ENCODE assay signal across 8 mouse cellular contexts in the genomic region with DNA sequence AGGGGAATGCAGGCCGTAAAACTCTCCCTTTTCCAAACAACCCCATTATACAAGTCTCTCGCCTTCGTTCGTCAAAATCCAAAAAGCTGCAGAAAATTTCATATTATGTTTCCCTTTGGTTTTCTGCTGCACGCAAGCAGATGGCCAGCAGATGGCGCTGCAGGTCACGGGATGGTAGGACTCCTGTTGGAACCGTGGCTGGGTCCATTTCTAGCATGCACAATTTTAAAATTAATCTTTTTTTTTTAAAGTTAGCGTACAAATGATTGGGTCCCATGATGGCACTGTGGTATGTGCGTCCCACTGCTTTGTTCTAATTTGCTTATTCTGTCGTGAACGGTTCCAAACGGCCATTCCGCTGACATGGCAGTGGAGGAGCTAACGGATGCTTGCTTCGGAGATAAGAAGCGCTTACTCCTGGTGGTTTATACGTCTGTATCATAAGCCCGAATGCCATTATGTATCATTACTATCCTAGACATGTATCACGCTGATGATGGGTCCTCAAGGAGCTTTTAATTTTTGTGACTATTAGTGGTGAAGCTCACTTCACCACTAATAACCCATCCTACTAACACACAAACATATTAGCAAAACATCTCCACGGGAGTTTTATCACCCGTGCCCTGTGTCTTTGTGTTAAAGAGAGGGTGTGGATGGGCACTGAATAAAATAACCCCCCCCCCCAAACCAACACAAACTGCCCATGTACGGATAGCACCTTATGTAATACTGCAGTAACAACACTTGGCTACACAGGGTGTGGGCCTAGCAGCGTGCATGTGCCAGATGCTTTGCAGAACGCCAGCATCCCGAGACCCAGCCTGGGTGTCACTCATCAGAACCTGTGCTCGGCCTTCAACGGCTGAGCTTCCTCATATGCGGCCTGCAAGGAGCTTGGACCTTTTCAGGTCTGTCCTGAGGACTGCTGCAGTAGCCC.
DNase-seq lines count a peak whose midpoint lies in the region; ATAC-seq and TF ChIP-seq lines count a peak whose summit lies in the region.

No protein-coding gene starts in this region.

- no peaks in the 10 kb centered on the region for H3K4me1 ChIP-seq in bone marrow, adult 2 months (ENCODE audit: control insufficient read depth, insufficient read depth, low read length)
- H3K4me1 ChIP-seq in forebrain, embryonic 11.5 days (replicated peaks; ENCODE audit: control insufficient read depth, insufficient read depth, low read length): no peaks in the 10 kb centered on the region
- no peaks in the 10 kb centered on the region for H3K4me1 ChIP-seq in lung, embryonic 15.5 days

- peak; percentile 63 for DNase-seq in layer of hippocampus, adult 11-12 months (ENCODE audit: low spot score)
- no peak for DNase-seq in layer of hippocampus, adult 9-11 months
- DNase-seq in forebrain, embryonic 11.5 days (ENCODE audit: low spot score): peak; percentile 78
- DNase-seq in kidney, postnatal 25 days: peak; percentile 49 to 76
- peak; percentile 74 for DNase-seq in retina, postnatal 1 day

- ATAC-seq in forebrain, embryonic 11.5 days (replicated peaks; ENCODE audit: low FRiP score): no peak
- ATAC-seq in lung, embryonic 15.5 days (ENCODE audit: borderline replicate concordance, extremely low read depth, low FRiP score, low TSS enrichment): 0 out of 2 replicates have a peak, but pooled peaks have one; percentile 19
- no peak for ATAC-seq in erythroblast, adult 5-6 weeks (replicated peaks; ENCODE audit: low FRiP score, poor library complexity, severe bottlenecking)

- no peak for TF ChIP-seq POLR2A in bone marrow, adult 2 months (IDR thresholded peaks at IDR 0.05; ENCODE audit: borderline replicate concordance, control insufficient read depth, low read depth, low read length)

- H3K27me3 ChIP-seq in forebrain, embryonic 11.5 days (ENCODE audit: control insufficient read depth, insufficient read depth, low read length): no peaks in the 10 kb centered on the region
- H3K27me3 ChIP-seq in lung, embryonic 15.5 days: no peaks in the 10 kb centered on the region

- H3K4me3 ChIP-seq in bone marrow, adult 2 months (replicated peaks; ENCODE audit: control insufficient read depth, low read depth, low read length): no peak overlapping the region
- no peak overlapping the region for H3K4me3 ChIP-seq in forebrain, embryonic 11.5 days (ENCODE audit: low read depth, low read length)
- H3K4me3 ChIP-seq in lung, embryonic 15.5 days: peak overlapping the region; percentile 3; the same call in 1 of the 2 replicates

- peak; percentile 71 for TF ChIP-seq CTCF in bone marrow, adult 2 months (IDR thresholded peaks at IDR 0.05; ENCODE audit: control insufficient read depth, insufficient read depth, low read length)

- no peak overlapping the region for H3K4me2 ChIP-seq in forebrain, embryonic 11.5 days (ENCODE audit: low read depth, low read length, severe bottlenecking)
- H3K4me2 ChIP-seq in lung, embryonic 15.5 days: peak overlapping the region; percentile 34; the same call in 1 of the 2 replicates

- no peaks in the 10 kb centered on the region for H3K36me3 ChIP-seq in forebrain, embryonic 11.5 days (ENCODE audit: control insufficient read depth, insufficient read depth, low read length)
- no peaks in the 10 kb centered on the region for H3K36me3 ChIP-seq in lung, embryonic 15.5 days

- 61% methylated on average over 29 of the region's 29 CpGs for WGBS in bone marrow, adult 2 months
- WGBS in forebrain, embryonic 11.5 days: 69% methylated on average over 29 of the region's 29 CpGs
- WGBS in lung, embryonic 15.5 days: 56% methylated on average over 29 of the region's 29 CpGs

- no peaks in the 10 kb centered on the region for H3K9me3 ChIP-seq in forebrain, embryonic 11.5 days (ENCODE audit: control insufficient read depth, low read length)
- H3K9me3 ChIP-seq in lung, embryonic 15.5 days: no peaks in the 10 kb centered on the region

- no peak overlapping the region for H3K9ac ChIP-seq in forebrain, embryonic 11.5 days (ENCODE audit: low read length)
- H3K9ac ChIP-seq in lung, embryonic 15.5 days: no peak overlapping the region

- no peak overlapping the region for H3K27ac ChIP-seq in bone marrow, adult 2 months (ENCODE audit: control insufficient read depth, insufficient read depth, low read depth, low read length, poor library complexity)
- no peak overlapping the region for H3K27ac ChIP-seq in forebrain, embryonic 11.5 days (ENCODE audit: low read depth, low read length)
- no peak overlapping the region for H3K27ac ChIP-seq in lung, embryonic 15.5 days
